Mouse (Mus musculus): ENCODE results near the gene Kdelr2.

DNA sequence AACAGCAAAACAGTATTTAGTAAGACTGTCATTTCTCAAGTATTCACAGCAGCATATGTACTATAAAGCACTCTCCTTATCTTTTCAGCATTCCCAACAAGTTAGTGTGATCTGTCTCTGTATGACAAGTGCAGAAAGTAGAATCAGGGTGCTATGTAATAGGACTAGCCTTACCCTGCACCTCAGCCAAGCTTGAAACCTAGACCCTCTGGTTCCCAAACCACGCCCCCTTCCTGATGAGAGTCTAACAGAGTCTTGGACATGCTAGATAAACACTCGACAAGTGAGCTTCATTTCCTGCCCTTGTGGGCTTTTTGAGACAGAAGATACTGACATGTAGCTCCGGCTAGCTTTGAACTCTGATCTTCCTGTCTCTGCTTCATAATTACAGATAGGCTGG, 5.6 kb downstream of the Kdelr2 start:
- no peak for TF ChIP-seq ZNF384 (IDR thresholded peaks at IDR 0.05; ENCODE audit: low read depth, low read length)
- no peak for TF ChIP-seq CHD2 (IDR thresholded peaks at IDR 0.05; ENCODE audit: low read depth, low read length)
- TF ChIP-seq ZC3H11A (IDR thresholded peaks at IDR 0.05; ENCODE audit: borderline replicate concordance, low read depth, low read length): no peak

Measured in ES-E14 (cell line).